Mouse (Mus musculus): ENCODE measurements around the gene Ubald2.

The Ubald2 gene

GRCm38 (mm10) chr11:116434287-116434966 lies 533 bp downstream of the Ubald2 start:
- no peak for DNase-seq (ENCODE audit: low read depth, low spot score)

DNA sequence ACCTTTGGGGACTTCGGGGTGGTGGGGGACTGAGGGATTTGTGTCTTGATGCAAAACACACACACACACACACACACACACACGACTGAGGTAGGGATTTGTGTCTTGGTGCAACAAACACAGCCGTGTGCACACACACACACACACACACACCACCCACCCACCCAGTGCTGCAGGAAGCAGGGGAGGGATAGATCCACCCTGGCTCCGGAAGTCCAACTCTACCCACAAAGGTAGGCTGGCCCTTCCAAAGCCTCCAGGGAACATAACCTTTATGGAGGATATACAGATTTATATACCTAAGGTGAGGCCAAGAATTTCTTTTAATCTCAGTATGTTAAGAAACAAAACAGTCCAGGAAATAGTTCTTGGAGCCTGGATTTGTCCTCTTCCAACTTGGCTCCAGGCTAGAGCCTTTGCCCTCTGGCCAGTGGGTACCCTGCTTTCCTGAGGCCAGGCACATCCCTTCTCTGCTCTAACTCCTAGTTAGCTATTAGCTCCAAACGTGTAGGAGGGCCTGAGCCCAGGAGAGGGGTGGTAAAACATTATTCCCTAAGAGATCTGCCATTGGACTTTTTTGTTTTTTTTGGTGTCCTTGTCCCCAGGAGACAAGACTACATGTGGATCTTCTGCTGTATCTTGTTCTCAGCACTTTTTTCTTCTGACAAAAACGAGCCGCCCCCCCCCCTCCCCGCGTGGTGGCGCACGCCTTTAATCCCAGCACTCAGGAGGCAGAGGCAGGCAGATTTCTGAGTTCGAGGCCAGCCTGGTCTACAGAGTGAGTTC lies 1.3 kb downstream of the Ubald2 start:
- no peak for DNase-seq (ENCODE audit: low read depth, low spot score)

GRCm38 (mm10) chr11:116435992-116436724 lies 2.3 kb downstream of the Ubald2 start:
- DNase-seq (ENCODE audit: low read depth, low spot score), result no peak

DNA sequence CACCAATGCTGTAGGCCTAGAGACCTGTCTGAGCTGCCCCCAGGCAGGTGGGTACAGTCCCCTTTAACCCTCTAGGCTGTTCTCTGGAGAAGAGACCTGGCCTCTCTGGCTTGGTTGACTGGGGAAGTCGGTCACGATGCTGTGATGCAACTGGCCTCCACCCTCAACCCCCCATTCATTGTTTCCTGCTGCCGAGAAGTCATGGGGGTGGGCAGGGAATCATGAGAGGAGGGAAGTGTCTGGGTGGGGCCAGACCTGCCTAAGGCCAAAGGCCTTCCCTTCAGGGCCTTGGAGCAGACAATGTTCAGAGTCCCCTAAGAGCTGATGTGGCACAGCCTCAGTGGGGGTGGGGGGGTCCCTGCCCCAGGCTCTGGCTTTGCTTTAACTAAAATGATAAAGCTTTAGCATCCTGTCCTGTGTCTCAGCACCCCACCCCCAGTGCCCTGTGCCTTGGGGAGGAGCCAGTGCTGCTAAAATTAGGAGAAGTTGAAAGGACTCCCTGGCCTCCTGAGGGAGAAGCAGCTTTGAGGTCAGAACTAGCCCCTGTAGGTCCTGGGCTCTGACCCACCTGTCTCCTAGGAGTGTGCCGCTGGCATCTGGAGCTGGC lies 2.9 kb downstream of the Ubald2 start:
- peak; percentile 93 for DNase-seq (ENCODE audit: low read depth, low spot score)

GRCm38 (mm10) chr11:116437541-116437940 lies 3.6 kb downstream of the Ubald2 start:
- DNase-seq (ENCODE audit: low read depth, low spot score), result no peak

DNA sequence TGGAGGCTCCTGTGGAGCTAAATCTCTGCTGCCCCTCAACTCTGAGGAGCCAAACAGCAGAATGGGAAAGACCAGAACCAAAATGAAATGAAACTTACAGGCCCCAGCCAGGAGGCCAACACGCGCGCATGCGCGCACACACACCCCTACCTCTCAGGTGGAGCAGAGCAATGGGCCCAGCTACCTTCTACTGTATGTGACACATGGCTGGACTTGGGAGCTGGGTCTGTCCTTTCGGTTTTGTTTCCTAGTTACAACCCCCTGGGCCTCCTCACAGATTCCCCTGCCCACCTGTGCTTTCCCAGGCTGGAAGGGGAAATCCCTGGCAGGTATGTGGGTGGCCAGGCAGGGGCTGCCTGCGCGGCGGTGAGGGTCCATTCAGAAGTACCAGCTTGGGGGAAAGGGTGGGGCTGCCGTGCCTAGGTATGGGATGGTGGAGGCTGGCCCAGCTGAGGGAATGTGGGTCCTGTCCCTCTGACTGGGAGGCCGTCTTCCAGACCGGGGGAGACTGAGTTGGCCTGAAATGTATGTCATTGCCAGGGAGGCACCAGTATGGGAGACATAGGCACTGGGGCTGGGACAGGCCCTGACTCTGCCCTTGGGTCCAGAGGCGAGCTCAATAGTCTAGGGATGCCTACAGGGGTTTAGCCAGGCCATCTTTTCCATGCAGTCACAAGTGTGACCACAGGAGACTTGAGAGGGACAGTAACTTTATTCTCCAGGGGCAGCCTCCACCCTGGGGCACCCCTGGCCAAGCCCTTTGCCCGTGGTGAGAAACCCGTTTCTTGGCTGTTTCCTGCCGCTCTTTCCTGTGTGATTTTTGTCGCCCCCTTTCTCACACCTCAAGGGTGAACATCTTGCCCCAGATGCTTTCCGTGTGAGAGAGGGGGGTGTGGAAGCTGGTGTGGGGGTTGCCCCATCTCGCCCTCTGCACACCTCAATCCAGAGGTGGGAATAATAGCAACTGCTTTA lies 5.7 kb downstream of the Ubald2 start:
- DNase-seq (ENCODE audit: low read depth, low spot score), result no peak

- DNase-seq (ENCODE audit: low read depth, low spot score), result no peak
Observed at GRCm38 (mm10) chr11:116440408-116441068, 6.6 kb downstream of the Ubald2 start.

DNA sequence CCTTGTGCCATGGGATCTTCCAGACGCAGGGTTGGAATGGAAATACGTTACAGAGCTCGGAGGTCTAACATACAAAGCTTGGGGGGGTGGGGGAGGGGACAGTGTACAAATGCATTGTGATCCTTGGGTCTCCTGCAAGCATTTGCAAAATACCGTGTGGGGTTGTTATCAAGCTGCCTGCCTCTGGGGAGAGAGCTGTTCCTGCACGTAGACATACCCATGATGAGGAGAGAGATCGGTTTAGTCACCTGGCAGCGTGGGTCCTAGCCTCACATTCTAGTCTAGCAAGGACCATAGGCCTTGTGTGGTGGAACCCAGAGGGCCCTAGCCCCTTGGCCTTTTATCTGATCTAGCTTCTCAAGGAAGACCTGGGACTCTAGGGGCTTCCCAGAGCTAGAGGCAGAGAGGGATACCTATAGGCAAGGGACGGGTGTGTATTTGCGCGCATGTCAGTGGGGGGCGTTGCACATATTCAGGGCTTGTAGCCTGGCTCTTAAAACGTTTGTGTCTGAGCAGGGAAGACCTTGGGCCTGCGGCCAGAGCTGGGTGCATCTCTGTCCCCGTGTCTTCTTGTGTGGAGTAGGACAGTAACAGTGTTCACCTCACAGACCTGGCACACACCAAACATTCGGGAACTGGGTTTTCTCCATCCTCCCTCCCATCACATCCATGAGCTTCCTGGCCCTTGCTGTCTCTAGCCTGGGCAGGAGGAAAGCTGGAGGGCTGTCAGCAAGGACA lies 8.4 kb downstream of the Ubald2 start:
- DNase-seq (ENCODE audit: low read depth, low spot score), result no peak

DNA sequence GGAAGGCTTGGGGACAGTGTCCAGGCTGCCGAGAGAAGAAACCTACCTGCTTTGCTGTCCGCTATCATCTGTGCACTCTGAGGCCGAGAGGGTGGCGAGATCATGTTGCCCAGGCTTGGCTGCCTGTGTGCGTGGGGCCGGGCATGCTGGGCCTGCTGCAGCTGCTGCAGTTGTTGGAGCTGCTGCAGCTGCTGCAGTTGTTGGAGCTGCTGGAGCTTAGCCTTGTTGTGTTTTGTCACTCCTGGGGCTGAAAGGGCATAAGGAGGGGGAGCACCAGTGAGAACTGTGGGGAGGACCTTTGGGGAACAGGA lies 8.9 kb downstream of the Ubald2 start:
- DNase-seq (ENCODE audit: low read depth, low spot score), result no peak

GRCm38 (mm10) chr11:116443311-116443710 lies 9.4 kb downstream of the Ubald2 start:
- DNase-seq (ENCODE audit: low read depth, low spot score), result no peak

GRCm38 (mm10) chr11:116443935-116444334 lies 10.0 kb downstream of the Ubald2 start:
- DNase-seq (ENCODE audit: low read depth, low spot score), result no peak

DNA sequence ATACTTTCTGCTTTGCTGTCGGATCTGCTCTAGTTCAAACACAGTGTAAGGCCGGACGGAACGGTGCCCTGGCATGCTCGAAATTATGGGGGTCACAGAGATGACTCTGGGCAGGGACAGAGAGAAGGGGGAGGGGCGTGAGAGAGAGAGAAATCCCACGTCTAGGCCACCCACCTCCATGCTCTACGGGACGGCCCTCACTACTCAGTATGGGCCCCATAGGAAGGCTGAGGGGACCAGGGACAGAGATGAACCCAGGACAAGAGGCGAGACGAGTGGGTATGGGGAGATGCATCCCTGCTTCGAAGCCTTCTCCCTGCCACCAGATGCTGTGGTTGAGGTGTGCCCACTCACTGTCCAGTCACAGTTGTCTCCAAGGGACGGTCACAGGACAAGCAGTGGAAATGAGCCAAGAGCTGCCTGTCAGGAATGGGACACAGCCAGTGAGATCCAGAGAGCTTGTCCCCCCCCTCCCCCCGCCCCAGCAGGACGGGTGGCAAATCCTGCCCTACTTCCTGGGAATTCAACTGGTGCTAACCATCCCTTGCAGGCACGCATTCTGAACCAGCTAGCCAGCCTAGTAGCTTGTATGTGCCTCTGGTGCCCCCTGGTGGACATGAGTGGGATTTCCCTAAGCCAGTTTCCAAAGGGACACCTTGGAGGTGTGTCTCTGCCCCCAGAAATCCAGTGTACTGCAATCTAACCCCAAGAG lies 11.9 kb downstream of the Ubald2 start:
- peak; percentile 94 for DNase-seq (ENCODE audit: low read depth, low spot score)

- no peak for DNase-seq (ENCODE audit: low read depth, low spot score)
Observed at GRCm38 (mm10) chr11:116446308-116446887, 12.5 kb downstream of the Ubald2 start.

DNA sequence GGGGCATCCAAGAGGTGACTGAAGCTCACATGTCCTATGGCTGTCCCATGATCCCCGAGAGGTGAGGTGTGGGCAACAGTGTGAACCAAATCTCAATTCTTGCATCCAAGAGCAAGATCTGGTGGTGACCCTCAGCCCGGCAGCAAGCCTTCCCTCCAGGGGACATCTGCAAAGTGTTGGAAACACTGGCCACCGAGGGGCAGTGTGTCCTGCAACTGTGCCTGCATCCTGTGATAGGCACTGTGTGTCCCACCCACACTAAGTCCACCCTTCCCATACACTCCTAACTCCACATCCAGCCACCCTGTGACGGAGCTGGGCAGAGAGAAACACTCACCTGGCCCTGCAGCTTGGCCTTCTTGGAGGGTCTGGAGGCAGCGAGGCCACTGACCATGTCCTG lies 13.9 kb downstream of the Ubald2 start:
- DNase-seq (ENCODE audit: low read depth, low spot score), result no peak

GRCm38 (mm10) chr11:116449341-116449740 lies 15.4 kb downstream of the Ubald2 start:
- DNase-seq (ENCODE audit: low read depth, low spot score), result no peak

- no peak for DNase-seq (ENCODE audit: low read depth, low spot score)
Observed at GRCm38 (mm10) chr11:116453889-116454288, 20.0 kb downstream of the Ubald2 start.

GRCm38 (mm10) chr11:116456234-116456633 lies 22.3 kb downstream of the Ubald2 start:
- no peak for DNase-seq (ENCODE audit: low read depth, low spot score)

GRCm38 (mm10) chr11:116459786-116460185 lies 25.9 kb downstream of the Ubald2 start:
- peak; percentile 70 for DNase-seq (ENCODE audit: low read depth, low spot score)

GRCm38 (mm10) chr11:116463338-116463737 lies 29.4 kb downstream of the Ubald2 start:
- DNase-seq (ENCODE audit: low read depth, low spot score), result no peak
